Mouse (Mus musculus) spleen, postnatal 10 days (tissue): ENCODE results near the gene Krt25.

Source experiments
- DNase-seq, 2 experiments: peaks; one replicate each; pipeline ENCODE4 v3.0.0; 2021 to 2022; ENCODE audit warnings: low spot score in 2 of 2

Krt25 gene

DNA sequence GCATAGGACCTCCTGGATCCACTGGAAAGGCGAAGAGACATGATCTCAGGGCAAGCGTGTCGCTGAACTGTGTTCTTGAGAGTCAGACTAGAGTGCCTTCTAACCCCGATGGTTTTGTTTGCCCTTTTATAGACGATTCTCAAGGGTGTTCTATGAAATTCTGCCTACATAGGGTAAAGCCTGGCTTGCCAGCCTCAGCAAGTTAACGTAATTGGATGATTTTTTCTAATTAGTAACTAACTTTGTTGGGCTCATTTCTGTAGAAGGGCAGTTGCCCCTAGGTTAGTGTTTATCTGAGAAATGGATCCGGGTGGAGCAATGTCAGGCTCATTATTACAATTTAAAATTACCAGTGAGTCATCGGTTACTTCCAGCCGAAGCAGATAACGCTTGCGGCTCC, at the start of gene Krt25:
Gene Krt25 (minus strand): TSS at position 101 of the 400 bp plus-strand sequence.
- no peak for DNase-seq

DNA sequence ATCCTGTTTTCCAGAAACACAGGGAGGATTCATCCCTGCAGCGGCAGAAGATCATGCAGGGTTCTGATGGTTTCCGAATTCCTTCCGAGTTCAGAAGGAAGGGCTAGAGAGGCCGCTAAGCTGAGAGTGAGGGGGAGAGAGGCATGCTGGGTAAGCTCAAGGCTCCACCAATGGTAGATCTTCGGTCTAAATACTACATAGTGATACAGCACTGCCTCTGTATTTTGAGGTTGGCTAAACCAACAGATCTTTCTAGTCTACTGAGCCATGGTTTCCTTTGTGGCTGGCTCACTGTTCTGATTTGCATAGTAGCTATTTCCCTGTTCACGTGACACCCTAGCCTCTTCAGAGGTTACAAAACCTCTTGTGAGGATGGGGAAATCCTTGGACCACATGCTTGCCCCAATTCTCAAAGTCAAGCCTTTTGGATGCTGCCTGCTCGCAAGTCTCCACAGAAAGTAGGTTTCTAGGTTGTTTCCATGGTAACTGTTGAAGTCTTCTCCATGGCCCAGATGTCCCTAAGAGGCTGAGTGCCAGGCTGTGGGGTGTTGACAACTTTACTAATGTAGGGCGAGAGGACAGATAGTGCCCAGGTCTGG, 47.2 kb upstream of the Krt25 start:
- DNase-seq: no peak

DNA sequence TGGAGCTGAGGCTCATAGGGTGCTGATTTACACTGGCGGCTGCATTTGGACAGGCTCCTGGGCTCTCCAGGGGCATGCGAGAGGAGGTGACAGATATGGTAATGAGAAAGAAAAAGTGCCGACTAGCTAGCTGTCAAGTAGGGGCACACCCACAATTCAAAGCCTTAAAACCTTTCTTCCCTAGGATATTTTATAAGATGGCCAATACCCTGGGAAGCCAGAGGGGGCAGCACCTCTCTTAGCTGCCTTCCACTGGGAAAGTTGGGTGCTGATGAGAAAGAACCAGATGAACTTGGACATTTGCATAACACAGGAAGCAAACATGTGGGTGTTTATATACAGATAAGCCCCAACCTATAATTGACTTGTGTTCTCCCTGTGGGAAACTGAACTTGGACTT, 46.5 kb upstream of the Krt25 start:
- no peak for DNase-seq

DNA sequence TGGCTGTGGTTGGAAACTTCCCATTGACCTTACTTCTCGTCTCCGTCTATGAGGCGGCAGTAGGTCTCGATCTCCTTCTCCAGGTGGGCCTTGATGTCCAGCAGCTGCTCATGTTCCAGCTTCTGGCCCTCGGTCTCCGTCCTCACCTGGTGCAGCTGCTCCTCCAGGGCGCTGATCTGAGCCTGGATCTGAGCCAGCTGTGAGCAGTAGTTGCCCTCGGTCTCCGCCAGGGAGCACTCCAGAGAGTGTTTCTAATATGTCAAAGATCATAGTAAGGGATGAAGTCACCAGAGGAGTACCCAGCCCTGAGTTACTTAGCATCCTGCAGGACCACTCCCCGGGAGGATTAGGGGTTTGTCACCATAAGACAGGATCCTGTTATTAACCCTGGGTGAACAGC, 44.0 kb upstream of the Krt25 start:
- DNase-seq: peak in 1 of 2 experiments; percentile 16

DNA sequence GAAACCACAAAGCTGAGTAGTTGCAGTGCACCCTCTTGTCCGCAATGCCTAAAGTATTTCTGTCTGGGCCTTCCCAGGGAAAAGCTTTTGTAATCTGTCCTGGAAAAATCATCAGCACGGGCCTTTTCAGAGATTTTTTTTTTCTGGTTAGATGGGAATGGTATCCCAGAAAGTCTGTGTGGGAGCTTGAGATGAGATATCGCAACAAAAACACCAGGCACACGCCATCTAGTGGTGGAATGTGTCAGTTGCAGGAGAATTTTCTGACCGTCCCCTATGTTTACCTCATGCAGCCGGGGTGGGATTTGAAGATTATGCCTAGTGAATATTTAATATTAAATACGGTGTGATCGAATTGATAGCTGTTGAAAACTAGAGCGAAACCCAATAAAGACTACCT, 41.7 kb upstream of the Krt25 start:
- DNase-seq: peak in 1 of 2 experiments; percentile 16

DNA sequence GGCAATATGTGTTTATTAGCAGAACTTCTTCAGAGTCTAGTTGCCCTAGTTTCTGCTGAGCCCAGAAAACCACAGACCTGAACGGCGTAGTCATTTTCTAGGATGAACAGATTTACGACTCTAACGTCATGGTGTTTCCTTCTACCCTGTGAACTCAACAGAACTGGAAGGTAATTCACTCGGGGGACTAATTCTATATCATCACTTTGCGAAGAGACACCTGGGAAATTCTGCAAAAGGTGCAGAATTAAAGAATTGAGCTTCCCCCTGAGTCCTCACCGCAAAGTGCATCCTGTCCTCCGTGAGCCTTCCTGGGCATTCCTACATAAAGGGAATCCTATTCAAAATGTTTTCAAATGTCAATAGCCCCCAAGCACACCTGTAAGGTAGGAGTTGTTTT, 38.7 kb upstream of the Krt25 start:
- DNase-seq: no peak

DNA sequence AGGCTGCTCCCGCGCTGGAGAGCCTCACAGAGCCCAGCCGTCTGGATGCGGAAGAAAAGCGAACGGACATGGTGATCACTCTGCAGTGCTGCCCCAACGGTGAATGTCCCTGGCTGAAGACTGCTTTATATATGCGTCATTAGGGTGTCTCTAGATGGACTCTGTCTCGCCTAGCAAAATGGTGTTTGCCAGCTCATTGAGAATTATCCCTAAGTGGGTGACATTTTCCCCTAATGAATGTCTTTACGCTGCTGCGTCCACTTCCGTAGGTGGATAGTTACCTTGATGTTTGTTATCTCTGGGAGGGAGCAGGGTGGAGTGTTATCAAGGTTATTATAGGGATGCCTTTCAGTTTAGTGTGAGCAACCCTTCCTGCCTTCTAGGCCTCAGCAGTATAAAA, 28.3 kb upstream of the Krt25 start, which contains the start of gene Krt27:
Gene Krt27 (minus strand): TSS at position 101 of the 400 bp plus-strand sequence.
- DNase-seq: no peak

DNA sequence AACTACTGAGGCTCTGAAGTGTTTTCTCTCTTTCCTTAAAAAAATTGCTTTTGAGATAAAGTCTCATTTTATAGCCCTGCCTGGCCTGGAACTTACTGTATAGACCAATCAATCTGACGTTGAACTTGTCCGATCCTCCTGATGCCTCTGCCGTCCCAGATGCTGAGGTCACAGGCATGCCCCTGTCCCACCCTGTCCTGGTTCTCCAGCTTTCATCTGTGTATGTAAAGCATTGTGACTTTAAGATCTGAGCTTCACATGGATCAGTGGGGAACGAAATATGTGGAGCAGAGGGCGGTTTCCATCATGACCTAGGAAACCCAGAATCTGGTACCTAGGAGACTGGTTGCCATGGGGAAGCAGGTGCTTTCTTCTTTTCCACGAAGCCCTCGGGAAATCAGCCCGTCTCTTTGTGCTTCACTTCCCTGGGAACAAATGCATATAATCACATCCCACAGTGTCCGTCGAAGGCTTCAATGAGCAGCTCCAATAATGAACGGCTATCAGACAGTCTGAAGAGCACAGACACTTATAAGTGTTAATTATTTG, 16.6 kb upstream of the Krt25 start:
- no peak for DNase-seq

DNA sequence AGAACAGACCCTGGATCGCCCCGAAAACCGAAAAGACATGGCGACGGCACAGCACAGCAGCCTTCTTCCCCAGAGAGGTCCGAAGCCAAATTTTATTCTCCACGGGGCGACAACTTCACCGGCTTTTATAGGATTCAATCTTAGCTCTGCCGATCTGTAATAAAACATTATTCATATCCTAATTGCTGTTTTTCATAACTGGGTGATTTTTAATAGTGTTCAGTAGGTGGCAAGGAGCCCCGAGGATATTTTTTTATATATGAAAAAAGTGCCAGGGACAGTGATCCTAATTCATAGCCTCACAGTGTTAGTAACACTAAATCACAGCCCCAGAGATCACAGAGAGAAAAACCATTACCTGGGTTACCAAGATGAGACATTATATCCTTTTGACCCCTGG, 15.1 kb upstream of the Krt25 start, which contains the start of gene Krt26:
Gene Krt26 (minus strand): TSS at position 101 of the 400 bp plus-strand sequence.
- DNase-seq: no peak

DNA sequence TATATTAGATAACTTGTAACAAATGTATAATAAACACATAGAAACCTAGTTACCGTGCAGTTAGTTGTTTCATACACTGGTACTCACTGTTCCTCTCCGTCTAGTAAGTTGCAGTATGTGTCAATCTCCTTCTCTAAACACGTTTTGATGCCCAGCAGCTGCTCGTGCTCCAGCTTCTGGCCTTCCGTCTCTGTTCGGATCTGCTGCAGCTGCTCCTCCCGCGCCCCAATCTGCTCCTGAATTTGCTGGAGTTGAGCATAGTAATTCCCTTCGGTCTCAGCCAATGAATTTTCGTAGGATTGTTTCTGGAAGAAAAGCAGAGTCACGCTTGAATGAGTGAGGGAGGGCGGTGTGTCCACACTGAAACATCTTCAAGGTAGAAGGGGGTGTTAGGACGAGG, 10.7 kb upstream of the Krt25 start:
- no peak for DNase-seq

DNA sequence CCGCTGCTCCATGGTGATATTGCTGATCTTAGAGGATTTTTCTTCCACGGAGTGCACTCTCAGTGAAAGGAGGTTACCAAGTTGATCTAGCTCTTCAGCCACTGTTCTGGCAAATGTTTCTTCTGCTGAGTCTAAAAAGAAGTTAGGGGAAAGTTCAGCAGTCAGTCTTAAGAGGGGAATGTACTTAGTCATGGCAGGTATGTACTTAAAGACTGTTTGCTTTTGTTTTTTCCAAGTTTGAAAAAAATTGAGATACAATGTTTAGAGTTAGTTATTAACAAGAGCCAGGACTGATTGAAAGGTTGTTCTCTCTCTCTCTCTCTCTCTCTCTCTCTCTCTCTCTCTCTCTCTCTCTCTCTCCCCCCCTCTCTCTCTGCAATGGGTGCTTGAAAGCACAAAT, 6.9 kb upstream of the Krt25 start:
- DNase-seq: no peak

DNA sequence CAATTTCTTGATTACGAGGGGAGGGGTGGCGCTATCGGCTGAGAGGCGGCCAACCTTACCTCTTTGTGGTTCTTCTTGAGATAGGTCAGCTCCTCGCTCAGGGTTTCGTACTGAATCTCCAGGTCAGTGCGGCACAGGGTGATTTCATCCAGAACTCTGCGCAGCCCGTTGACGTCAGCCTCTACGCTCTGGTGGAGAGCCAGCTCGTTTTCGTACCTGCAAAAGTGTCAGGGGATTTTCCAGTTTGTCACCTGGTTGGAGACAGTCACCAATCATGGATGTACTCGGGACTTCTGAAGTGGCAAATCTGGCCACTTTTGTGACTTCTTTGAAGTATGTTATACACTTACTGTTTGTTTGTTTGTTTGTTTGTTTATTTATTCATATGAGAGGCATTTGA, 1.7 kb downstream of the Krt25 start:
- no peak for DNase-seq

DNA sequence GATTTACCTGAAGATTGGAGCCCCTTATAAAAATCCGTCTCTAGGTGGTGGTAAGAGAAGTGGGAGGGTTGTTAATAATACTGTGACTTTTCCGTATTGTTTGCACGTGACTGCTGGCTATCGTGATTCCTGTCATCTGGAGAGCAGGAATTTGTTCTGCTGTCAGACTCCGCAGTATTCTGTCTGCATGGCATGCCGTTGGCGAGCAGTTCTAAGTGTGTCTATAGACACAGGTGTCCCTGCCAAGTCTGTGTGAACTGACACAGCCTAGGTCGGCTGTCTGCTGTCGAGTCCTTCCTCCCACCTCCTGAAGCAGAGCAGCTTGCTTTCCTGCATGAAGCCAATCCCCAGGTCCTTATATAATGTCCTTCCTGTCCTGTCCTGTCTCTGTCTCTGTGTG, 3.6 kb downstream of the Krt25 start:
- no peak for DNase-seq

DNA sequence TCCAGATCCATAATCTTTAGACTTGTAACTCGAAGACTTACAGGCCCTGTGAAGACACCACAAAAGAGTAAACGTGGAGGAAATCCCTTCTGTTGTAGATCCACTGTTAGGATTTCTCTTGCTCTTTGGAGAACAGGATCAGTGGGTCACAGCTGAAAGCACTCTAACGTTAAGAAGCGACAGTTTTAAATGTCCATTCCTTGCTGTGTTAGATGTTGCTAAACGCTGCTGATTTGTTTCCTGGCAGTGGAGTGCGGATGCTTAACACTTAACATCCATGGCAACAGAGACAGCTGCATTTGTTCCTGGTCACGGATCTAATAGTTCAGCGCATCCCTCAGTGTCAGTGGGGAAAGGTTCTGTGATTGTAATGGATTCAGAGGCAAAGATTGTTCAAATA, 6.2 kb downstream of the Krt25 start:
- no peak for DNase-seq

DNA sequence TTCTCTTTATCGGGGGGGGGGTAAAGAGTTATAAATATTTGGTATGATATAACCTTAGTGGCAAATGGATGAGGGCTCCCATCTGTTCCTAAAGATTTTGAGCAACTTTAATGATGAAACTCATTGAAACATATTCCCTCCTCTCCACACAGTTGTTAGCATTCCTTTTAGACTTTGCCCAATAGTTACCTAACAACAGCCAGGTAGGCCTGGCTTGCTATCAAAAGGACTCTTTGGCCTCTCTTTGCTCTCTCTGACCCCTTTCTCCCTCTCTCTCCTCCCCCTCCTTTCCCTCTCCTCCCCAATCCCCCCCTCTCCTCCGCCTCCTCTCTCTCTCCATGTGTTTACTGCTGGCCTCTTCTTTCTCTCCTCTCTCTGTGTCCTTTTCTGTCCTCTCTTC, 8.2 kb downstream of the Krt25 start:
- no peak for DNase-seq

DNA sequence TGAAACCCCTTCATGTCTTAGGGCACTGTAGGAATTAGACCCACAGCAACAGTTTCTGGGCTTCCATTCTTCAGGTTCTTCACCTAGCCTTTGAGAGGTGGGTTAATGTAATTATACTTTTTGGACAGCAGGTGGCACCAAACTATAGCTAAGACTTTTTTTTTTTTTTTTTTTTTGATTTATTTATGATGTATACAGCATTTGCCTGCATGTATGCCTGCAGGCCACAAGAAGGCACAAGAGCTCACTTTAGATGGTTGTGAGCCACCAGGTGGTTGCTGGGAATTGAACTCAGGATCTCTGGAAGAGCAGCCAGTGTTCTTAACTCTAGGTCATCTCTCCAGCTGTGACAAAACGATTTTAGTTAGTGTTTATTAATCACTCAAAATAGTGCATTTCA, 11.9 kb downstream of the Krt25 start:
- no peak for DNase-seq

DNA sequence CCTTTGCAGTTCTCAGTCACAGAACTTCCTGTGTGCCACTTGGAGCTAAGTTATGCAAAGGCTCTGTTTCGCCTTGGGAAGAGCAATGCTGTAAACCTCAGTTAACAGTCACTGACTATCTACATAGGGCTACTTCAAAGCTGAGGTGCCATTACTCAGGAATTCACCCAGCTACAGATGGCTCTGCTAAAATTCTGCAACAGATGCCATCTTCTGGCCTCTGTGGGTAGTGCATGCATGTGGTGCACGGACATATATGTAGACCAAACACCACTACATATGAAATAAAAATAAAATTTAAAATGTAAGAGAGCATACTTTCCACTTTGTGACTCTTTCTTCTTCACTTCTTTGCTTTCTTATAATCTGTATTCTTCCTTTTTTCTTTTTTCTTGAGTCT, 15.2 kb downstream of the Krt25 start:
- DNase-seq: peak; percentile 16 to 73

DNA sequence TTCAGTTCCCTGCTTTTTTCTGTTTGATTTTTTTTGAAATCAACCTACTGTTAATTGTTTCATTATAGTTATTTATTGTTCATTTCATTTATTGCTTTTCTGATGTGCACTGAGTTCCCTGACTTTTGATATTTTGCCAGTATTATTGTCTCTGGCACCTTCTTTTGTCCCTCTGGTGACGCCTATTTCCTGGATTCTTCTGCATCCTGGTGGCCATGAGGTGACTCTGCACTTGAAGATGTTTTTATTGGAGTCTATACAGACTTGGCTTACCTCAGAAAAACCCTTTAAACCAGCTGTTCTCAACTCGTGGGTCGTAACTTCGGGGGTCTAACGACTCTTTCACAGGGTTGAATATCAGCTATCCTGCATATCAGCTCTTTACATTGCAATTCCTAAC, 27.7 kb downstream of the Krt25 start:
- no peak for DNase-seq

DNA sequence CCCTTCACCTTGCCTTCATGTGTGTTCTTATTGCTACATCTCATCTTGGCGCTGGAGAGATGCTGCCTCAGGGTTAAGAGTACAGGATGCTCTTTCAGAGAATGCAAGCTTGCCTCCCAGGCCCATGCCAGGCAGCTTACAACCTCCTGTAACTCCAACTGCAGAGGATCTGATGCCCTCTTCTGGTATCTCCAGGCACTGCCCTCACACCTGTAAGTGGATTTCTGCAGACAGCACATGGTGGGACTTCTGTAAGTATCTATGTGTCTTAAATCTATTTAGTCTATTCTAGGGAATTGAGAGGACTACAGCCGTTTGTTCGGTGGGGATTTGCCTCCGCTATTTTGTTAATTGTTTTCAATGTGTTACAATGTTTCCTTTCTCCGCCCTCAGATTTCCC, 29.9 kb downstream of the Krt25 start:
- DNase-seq: peak; percentile 8 to 65

DNA sequence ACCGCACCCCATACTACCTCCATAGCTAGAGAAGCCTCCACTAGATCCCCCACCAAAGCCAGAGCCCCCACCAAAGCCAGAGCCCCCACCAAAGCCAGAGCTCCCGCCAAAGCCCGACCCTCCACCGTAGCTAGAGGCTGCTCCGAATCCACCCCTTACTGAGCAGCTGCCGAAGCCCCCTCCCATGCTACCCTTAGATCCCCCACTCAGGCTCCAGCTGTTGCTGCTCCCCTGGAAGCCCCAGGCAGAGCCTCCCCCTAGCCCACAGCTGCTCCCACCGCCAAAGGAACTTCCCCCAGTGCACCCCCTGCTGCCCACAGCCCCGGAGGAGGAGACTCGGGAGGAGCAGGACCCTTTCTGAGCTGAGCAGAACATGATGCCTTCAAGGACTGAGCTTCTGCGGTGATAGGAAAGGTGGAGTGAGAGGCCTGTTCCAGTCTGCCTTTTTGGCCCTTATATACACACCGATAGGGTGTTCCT, 37.9 kb downstream of the Krt25 start, which contains the start of gene Krt24:
Gene Krt24 (minus strand): TSS at position 430 of the 480 bp plus-strand sequence.
- no peak for DNase-seq

DNA sequence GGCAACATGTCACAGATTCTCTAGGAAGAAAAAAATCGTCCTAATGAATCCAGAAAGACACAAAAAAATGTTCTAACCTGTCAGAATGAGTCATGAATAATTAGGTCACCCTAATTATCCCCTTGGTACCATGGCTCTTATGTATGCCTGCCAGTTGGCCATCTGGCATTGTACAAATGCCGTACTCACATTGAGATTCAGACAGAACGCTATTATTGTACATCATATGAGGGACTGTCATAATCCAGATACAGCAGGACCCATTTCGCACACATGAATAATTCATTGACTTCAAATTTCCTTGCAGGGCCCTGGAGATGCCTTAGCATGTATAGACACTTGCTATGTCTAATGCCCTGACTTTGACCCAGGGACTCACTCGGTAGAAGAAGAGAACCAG, 38.7 kb downstream of the Krt25 start:
- DNase-seq: no peak

DNA sequence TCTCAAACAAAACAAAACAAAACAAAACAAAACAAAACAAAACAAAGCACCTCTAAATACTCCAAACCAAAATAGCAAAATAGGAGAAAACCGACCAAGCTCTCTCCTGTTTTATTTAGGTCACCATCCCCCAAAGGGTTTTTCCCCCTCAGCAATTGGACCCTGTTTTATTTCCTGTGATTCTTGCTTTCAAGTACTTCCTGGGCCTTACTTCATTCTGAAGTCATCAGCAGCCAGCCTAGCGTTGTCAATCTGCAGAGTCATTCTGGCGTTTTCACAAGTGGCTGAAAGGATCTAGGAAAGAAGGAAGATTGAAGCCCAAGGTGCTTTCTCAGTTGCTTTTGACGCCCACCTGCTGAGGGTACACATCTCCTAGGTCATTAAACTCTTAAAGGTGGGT, 39.4 kb downstream of the Krt25 start:
- no peak for DNase-seq

DNA sequence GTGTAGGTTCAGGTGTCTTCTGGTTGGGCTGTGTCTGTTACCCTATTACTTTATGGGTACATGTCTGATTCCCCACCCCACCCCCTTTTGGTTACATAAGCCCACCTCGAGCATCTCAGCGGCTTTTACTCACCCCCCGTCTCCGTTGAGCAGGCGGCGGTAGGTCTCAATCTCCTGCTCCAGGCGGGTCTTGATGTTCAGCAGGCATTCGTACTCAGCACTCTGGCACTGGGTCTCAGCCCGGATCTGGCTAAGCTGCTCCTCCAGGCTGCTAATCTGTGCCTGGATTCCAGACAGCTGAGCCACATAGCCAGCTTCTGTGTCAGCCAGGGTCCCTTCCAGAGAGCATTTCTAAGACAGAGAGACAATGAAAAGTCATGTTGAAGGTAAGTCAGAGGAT, 41.6 kb downstream of the Krt25 start:
- no peak for DNase-seq

DNA sequence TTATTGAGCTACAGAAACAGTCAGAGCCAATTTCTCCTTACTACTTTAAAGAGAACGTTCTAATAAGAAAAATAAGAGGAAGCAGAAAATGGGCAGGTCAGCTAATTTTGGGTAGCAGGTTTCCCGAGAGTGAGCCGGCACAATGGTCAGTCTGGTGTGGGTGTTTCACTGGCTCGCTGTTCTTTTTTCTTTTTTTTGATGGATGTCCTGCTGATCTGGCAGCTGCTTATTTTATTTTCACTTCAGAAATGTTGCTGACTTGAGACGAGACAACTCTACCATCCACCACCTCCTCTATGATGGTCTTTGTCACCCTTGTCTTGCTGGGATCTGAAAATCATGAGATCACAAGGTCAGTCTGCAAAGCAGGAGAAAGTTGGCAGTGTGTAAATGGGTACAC, 42.8 kb downstream of the Krt25 start:
- DNase-seq: no peak
